7 mouse cellular contexts compared by ENCODE assay signal in the genomic region with DNA sequence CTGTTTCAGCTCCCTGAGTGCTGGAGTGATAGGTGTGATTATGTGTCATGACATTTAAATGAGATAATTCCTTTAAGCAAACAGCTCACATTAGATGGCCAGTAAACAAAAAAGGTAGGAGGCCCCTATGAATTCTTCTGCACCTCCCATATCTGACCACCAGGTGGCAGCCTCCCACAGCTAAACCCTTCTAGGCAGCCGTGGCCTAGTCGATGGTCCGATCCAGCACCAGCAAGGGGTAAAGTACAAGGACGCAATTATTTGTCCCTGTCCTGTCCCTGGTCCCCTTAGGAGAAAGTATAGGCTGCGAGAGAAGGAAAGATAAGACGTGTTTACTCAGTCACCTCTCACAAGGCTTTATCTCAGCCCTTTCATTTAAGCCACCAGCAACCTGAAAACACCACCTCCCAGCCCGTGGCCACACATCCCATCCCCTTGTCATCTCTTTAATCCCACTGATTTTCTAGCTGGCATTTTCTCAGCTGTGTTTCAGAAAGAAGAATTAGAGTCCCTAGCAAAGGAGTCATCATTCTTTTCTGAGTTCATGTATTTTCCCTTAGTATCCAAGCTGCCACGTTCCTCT. TPM values are rescaled to one million over a fixed set of nuclear protein-coding genes. Genes with fewer than 3 reads are reported as not detected.
DNase-seq lines count a peak whose midpoint lies in the region; ATAC-seq lines count a peak whose summit lies in the region.

No protein-coding gene starts in this region.

- ATAC-seq in activated CD4-positive, CD25-positive, alpha-beta regulatory T cell, adult 4 months: peak; percentile 66

- peak; percentile 78 to 82 for DNase-seq in cerebellum, postnatal 25 days
- DNase-seq in gastrocnemius, adult 18-20 months (ENCODE audit: low spot score): peak; percentile 66
- peak; percentile 78 for DNase-seq in induced T-regulatory cell, adult 2 months (ENCODE audit: low read depth)
- DNase-seq in left cerebral cortex, postnatal 14 days (ENCODE audit: low spot score in 2 of 2): peak; percentile 47 to 67
- peak; percentile 69 for DNase-seq in mesoderm, embryonic 11.5 days (ENCODE audit: low read depth, low spot score)
- peak; percentile 66 for DNase-seq in spleen, adult 12 weeks (ENCODE audit: low spot score)

- intact Hi-C loops in left cerebral cortex, postnatal 14 days (cut with DNase I): loop anchor here (2.0 to 10.0 kb wide), 3 partner anchors 36 to 212 kb away; no protein-coding TSS in a partner anchor

RNA-seq across cellular contexts. Expression of a gene that starts 26.3 kb away (rescaled TPM):
- 10 to 100 TPM; 20.1 to 21.4 TPM for polyA plus RNA-seq in activated CD4-positive, CD25-positive, alpha-beta regulatory T cell, adult 4 months (2017; shearing (Covaris generic))
- 10 to 100 TPM; 17.4 to 18.2 TPM for total RNA-seq in gastrocnemius, adult 18-20 months (2021)
- total RNA-seq in left cerebral cortex, postnatal 14 days (2021): 10 to 100 TPM; 47.9 to 50.3 TPM

Comparison
In these comparisons a context has a peak if more than half of its experiments do, and no peak if none do; other contexts are left out.
1. Peak in every context shown above with its lines: DNase-seq and ATAC-seq.